Mouse (Mus musculus) cerebellum, postnatal 25 days (tissue): ENCODE data around the gene Alpk1.

Experiments used
- DNase-seq, 2 experiments: peaks; one replicate each; pipeline ENCODE4 v3.0.0; 2021; ENCODE audit warnings: mixed read lengths in 2 of 2

Gene Alpk1

GRCm38 (mm10) chr3:127780021-127780644 lies at the start of gene Alpk1:
TSS of gene Alpk1 (minus strand) at chr3:127780527.
- peak; percentile 11 to 41 for DNase-seq

GRCm38 (mm10) chr3:127827123-127827522 lies 46.8 kb upstream of the Alpk1 start:
- DNase-seq, result no peak

GRCm38 (mm10) chr3:127826503-127826902 lies 46.2 kb upstream of the Alpk1 start:
- no peak for DNase-seq

GRCm38 (mm10) chr3:127823886-127824863 lies 43.8 kb upstream of the Alpk1 start:
- no peak for DNase-seq

GRCm38 (mm10) chr3:127821209-127821608 lies 40.9 kb upstream of the Alpk1 start:
- DNase-seq, result no peak

- DNase-seq, result no peak
Observed at GRCm38 (mm10) chr3:127820400-127820799, 40.1 kb upstream of the Alpk1 start.

- no peak for DNase-seq
Observed at GRCm38 (mm10) chr3:127818694-127819663, 38.7 kb upstream of the Alpk1 start.

- no peak for DNase-seq
Observed at GRCm38 (mm10) chr3:127817120-127817683, 36.9 kb upstream of the Alpk1 start.

GRCm38 (mm10) chr3:127809103-127809502 lies 28.8 kb upstream of the Alpk1 start:
- no peak for DNase-seq

GRCm38 (mm10) chr3:127807846-127808245 lies 27.5 kb upstream of the Alpk1 start:
- DNase-seq, result no peak

- DNase-seq, result no peak
Observed at GRCm38 (mm10) chr3:127805991-127806390, 25.7 kb upstream of the Alpk1 start.

- no peak for DNase-seq
Observed at GRCm38 (mm10) chr3:127805071-127805470, 24.7 kb upstream of the Alpk1 start.

GRCm38 (mm10) chr3:127804439-127804838 lies 24.1 kb upstream of the Alpk1 start:
- no peak for DNase-seq

GRCm38 (mm10) chr3:127802814-127803213 lies 22.5 kb upstream of the Alpk1 start:
- no peak for DNase-seq

GRCm38 (mm10) chr3:127801162-127801561 lies 20.8 kb upstream of the Alpk1 start:
- DNase-seq, result no peak

GRCm38 (mm10) chr3:127796271-127796670 lies 15.9 kb upstream of the Alpk1 start:
- DNase-seq, result no peak

- DNase-seq, result no peak
Observed at GRCm38 (mm10) chr3:127795762-127796161, 15.4 kb upstream of the Alpk1 start.

GRCm38 (mm10) chr3:127793022-127793421 lies 12.7 kb upstream of the Alpk1 start:
- no peak for DNase-seq

- DNase-seq, result no peak
Observed at GRCm38 (mm10) chr3:127791595-127792561, 11.6 kb upstream of the Alpk1 start.

GRCm38 (mm10) chr3:127791056-127791483 lies 10.7 kb upstream of the Alpk1 start:
- DNase-seq, result peak in 1 of 2 experiments; percentile 9
